Mouse (Mus musculus): Measurements from ENCODE around the gene Nat14. TPM values are rescaled to one million over a fixed set of nuclear protein-coding genes. Genes with fewer than 3 reads are reported as not detected.

The Nat14 gene
- polyA plus RNA-seq, 1 experiment from 2014 or later = 1.4 TPM

- Histone ChIP-seq H3K27ac (ENCODE audit: low read depth, low read length) (no peak within 1 kb of the TSS), H3K9me3 (ENCODE audit: control insufficient read depth, low read length) (no peaks in the 10 kb centered on the region), H3K4me1 (replicated peaks; ENCODE audit: control insufficient read depth, insufficient read depth, low read length) (no peaks in the 10 kb centered on the region), H3K36me3 (ENCODE audit: control insufficient read depth, insufficient read depth, low read length) (no peaks in the 10 kb centered on the region), H3K9ac (ENCODE audit: low read depth, low read length) (no peak within 1 kb of the TSS), H3K27me3 (replicated peaks; ENCODE audit: control insufficient read depth, insufficient read depth, low read length) (no peaks in the 10 kb centered on the region; the same call in 1 of the 2 replicates), H3K4me2 (no peak within 1 kb of the TSS), H3K4me3 (ENCODE audit: low read depth, low read length) (no peak within 1 kb of the TSS)
- no peak for DNase-seq (ENCODE audit: low spot score)
- ATAC-seq (replicated peaks; ENCODE audit: low FRiP score) = no peak
- 38% methylated on average over 6 of the region's 6 CpGs for WGBS
These were observed 49.2 kb downstream of the Nat14 start, which contains the start of gene Sbk3 for GRCm38 (mm10) chr7:4971068-4971467. TSS of gene Sbk3 (minus strand) at chr7:4971168.

GRCm38 (mm10) chr7:4971710-4972109 lies 49.9 kb downstream of the Nat14 start:
- no peaks in the 10 kb centered on the region for H3K4me1 ChIP-seq (replicated peaks; ENCODE audit: control insufficient read depth, insufficient read depth, low read length)
- H3K9me3 ChIP-seq (ENCODE audit: control insufficient read depth, low read length) = no peaks in the 10 kb centered on the region
- H3K27me3 ChIP-seq (replicated peaks; ENCODE audit: control insufficient read depth, insufficient read depth, low read length) = no peaks in the 10 kb centered on the region; the same call in 1 of the 2 replicates
- H3K27ac ChIP-seq (ENCODE audit: low read depth, low read length) = no peak overlapping the region
- WGBS = 35% methylated on average over 7 of the region's 7 CpGs
- H3K36me3 ChIP-seq (ENCODE audit: control insufficient read depth, insufficient read depth, low read length) = no peaks in the 10 kb centered on the region
- no peak overlapping the region for H3K4me2 ChIP-seq
- no peak for ATAC-seq (replicated peaks; ENCODE audit: low FRiP score)
- H3K9ac ChIP-seq (ENCODE audit: low read depth, low read length) = no peak overlapping the region
- no peak overlapping the region for H3K4me3 ChIP-seq (ENCODE audit: low read depth, low read length)
- DNase-seq (ENCODE audit: low spot score) = no peak

GRCm38 (mm10) chr7:4972321-4973047 lies 50.7 kb downstream of the Nat14 start:
- Histone ChIP-seq H3K9me3 (ENCODE audit: control insufficient read depth, low read length) (no peaks in the 10 kb centered on the region), H3K4me3 (ENCODE audit: low read depth, low read length) (no peak overlapping the region), H3K4me1 (replicated peaks; ENCODE audit: control insufficient read depth, insufficient read depth, low read length) (no peaks in the 10 kb centered on the region), H3K36me3 (ENCODE audit: control insufficient read depth, insufficient read depth, low read length) (no peaks in the 10 kb centered on the region), H3K27me3 (replicated peaks; ENCODE audit: control insufficient read depth, insufficient read depth, low read length) (no peaks in the 10 kb centered on the region; the same call in 1 of the 2 replicates), H3K9ac (ENCODE audit: low read depth, low read length) (no peak overlapping the region), H3K27ac (ENCODE audit: low read depth, low read length) (no peak overlapping the region), H3K4me2 (no peak overlapping the region)
- DNase-seq (ENCODE audit: low spot score) (no peak), ATAC-seq (replicated peaks; ENCODE audit: low FRiP score) (no peak)
- 56% methylated on average over 18 of the region's 18 CpGs for WGBS

Other genes starting within 250 kb of the Nat14 start
- 132 and 137 TPM in 2 replicates for gene Hspbp1, start 237.0 kb upstream of the Nat14 start, polyA plus RNA-seq (2014; fragmentation: Nextera tagmentation; extraction: Ambion mirVana)
- 0.66 and 1.0 TPM in 2 replicates for gene Brsk1, start 231.4 kb upstream of the Nat14 start, polyA plus RNA-seq (2014; fragmentation: Nextera tagmentation; extraction: Ambion mirVana)
- 0.16 TPM in 1 of 2 replicates, not detected in the other for gene Tmem150b, start 196.8 kb upstream of the Nat14 start, polyA plus RNA-seq (2014; fragmentation: Nextera tagmentation; extraction: Ambion mirVana)
- gene Kmt5c, start 181.9 kb upstream of the Nat14 start, polyA plus RNA-seq (2014; fragmentation: Nextera tagmentation; extraction: Ambion mirVana) = 88.8 and 97.1 TPM in 2 replicates
- 111 and 116 TPM in 2 replicates for gene Cox6b2, start 168.9 kb upstream of the Nat14 start, polyA plus RNA-seq (2014; fragmentation: Nextera tagmentation; extraction: Ambion mirVana)
- not detected in 2 replicates for gene Fam71e2, start 150.7 kb upstream of the Nat14 start, polyA plus RNA-seq (2014; fragmentation: Nextera tagmentation; extraction: Ambion mirVana)
- 0.12 TPM in 1 of 2 replicates, not detected in the other for gene Il11, start 139.2 kb upstream of the Nat14 start, polyA plus RNA-seq (2014; fragmentation: Nextera tagmentation; extraction: Ambion mirVana)
- gene Tmem190, start 139.1 kb upstream of the Nat14 start, polyA plus RNA-seq (2014; fragmentation: Nextera tagmentation; extraction: Ambion mirVana) = 0.86 TPM in 1 of 2 replicates, not detected in the other
- gene Tmem238, start 132.4 kb upstream of the Nat14 start, polyA plus RNA-seq (2014; fragmentation: Nextera tagmentation; extraction: Ambion mirVana) = 12.2 and 12.4 TPM in 2 replicates
- gene Rpl28, start 129.2 kb upstream of the Nat14 start, polyA plus RNA-seq (2014; fragmentation: Nextera tagmentation; extraction: Ambion mirVana) = 218 and 238 TPM in 2 replicates
- 367 and 402 TPM in 2 replicates for gene Ube2s, start 109.4 kb upstream of the Nat14 start, polyA plus RNA-seq (2014; fragmentation: Nextera tagmentation; extraction: Ambion mirVana)
- 0.03 and 0.11 TPM in 2 replicates for gene Shisa7, start 77.3 kb upstream of the Nat14 start, polyA plus RNA-seq (2014; fragmentation: Nextera tagmentation; extraction: Ambion mirVana)
- 5.2 and 5.3 TPM in 2 replicates for gene Isoc2b, start 51.8 kb upstream of the Nat14 start, polyA plus RNA-seq (2014; fragmentation: Nextera tagmentation; extraction: Ambion mirVana)
- 1.3 and 1.4 TPM in 2 replicates for gene Isoc2a, start 44.9 kb upstream of the Nat14 start, polyA plus RNA-seq (2014; fragmentation: Nextera tagmentation; extraction: Ambion mirVana)
- 0.22 TPM in 1 of 2 replicates, not detected in the other for gene Gm36210, start 15.5 kb upstream of the Nat14 start, polyA plus RNA-seq (2014; fragmentation: Nextera tagmentation; extraction: Ambion mirVana)
- 3.3 and 3.5 TPM in 2 replicates for gene Zfp628, start 6.8 kb upstream of the Nat14 start, polyA plus RNA-seq (2014; fragmentation: Nextera tagmentation; extraction: Ambion mirVana)
- gene Ssc5d, start 3.8 kb downstream of the Nat14 start, polyA plus RNA-seq (2014; fragmentation: Nextera tagmentation; extraction: Ambion mirVana) = 0.70 and 0.82 TPM in 2 replicates
- 0.22 TPM in 1 of 2 replicates, not detected in the other for gene Sbk2, start 42.4 kb downstream of the Nat14 start, polyA plus RNA-seq (2014; fragmentation: Nextera tagmentation; extraction: Ambion mirVana)
- gene Sbk3, start 49.1 kb downstream of the Nat14 start, polyA plus RNA-seq (2014; fragmentation: Nextera tagmentation; extraction: Ambion mirVana) = not detected in 2 replicates
- 13.7 and 16.8 TPM in 2 replicates for gene Zfp579, start 74.1 kb downstream of the Nat14 start, polyA plus RNA-seq (2014; fragmentation: Nextera tagmentation; extraction: Ambion mirVana)
- 13.9 and 14.0 TPM in 2 replicates for gene Zfp524, start 92.4 kb downstream of the Nat14 start, polyA plus RNA-seq (2014; fragmentation: Nextera tagmentation; extraction: Ambion mirVana)
- gene Fiz1, start 92.7 kb downstream of the Nat14 start, polyA plus RNA-seq (2014; fragmentation: Nextera tagmentation; extraction: Ambion mirVana) = 37.1 and 40.8 TPM in 2 replicates
- gene Gm44973, start 93.5 kb downstream of the Nat14 start, polyA plus RNA-seq (2014; fragmentation: Nextera tagmentation; extraction: Ambion mirVana) = 1.8 and 3.3 TPM in 2 replicates
- gene Zfp865, start 98.3 kb downstream of the Nat14 start, polyA plus RNA-seq (2014; fragmentation: Nextera tagmentation; extraction: Ambion mirVana) = 3.5 and 4.5 TPM in 2 replicates
- gene Ccdc106, start 98.5 kb downstream of the Nat14 start, polyA plus RNA-seq (2014; fragmentation: Nextera tagmentation; extraction: Ambion mirVana) = 4.1 and 5.2 TPM in 2 replicates
- 0.22 TPM in 1 of 2 replicates, not detected in the other for gene 4632433K11Rik, start 112.1 kb downstream of the Nat14 start, polyA plus RNA-seq (2014; fragmentation: Nextera tagmentation; extraction: Ambion mirVana)
- 2.4 and 2.6 TPM in 2 replicates for gene Zfp784, start 116.4 kb downstream of the Nat14 start, polyA plus RNA-seq (2014; fragmentation: Nextera tagmentation; extraction: Ambion mirVana)
- 11.5 and 14.1 TPM in 2 replicates for gene Zfp580, start 129.5 kb downstream of the Nat14 start, polyA plus RNA-seq (2014; fragmentation: Nextera tagmentation; extraction: Ambion mirVana)
- gene U2af2, start 140.1 kb downstream of the Nat14 start, polyA plus RNA-seq (2014; fragmentation: Nextera tagmentation; extraction: Ambion mirVana) = 169 TPM in 2 replicates
- 82.9 and 88.9 TPM in 2 replicates for gene Epn1, start 158.2 kb downstream of the Nat14 start, polyA plus RNA-seq (2014; fragmentation: Nextera tagmentation; extraction: Ambion mirVana)
- not detected in 2 replicates for gene Rfpl4, start 194.9 kb downstream of the Nat14 start, polyA plus RNA-seq (2014; fragmentation: Nextera tagmentation; extraction: Ambion mirVana)
- 0.26 and 0.66 TPM in 2 replicates for gene Rasl2-9, start 203.9 kb downstream of the Nat14 start, polyA plus RNA-seq (2014; fragmentation: Nextera tagmentation; extraction: Ambion mirVana)
- gene Vmn1r55, start 227.6 kb downstream of the Nat14 start, polyA plus RNA-seq (2014; fragmentation: Nextera tagmentation; extraction: Ambion mirVana) = not detected in 2 replicates

Measured in liver, embryonic 11.5 days (tissue).